Mouse (Mus musculus): ENCODE measurements at regions not wholly inside any gene's neighbourhood (a gene's known extent, or its start where the extent isn't known, plus 50 kb on each side); places are given as distances from the start of the nearest gene placed in this dataset.
"Not testable (repeated sequence)": the region's sequence is repeated elsewhere in the genome, so short reads cannot be mapped to it uniquely, and the experiment has no call there.

DNA sequence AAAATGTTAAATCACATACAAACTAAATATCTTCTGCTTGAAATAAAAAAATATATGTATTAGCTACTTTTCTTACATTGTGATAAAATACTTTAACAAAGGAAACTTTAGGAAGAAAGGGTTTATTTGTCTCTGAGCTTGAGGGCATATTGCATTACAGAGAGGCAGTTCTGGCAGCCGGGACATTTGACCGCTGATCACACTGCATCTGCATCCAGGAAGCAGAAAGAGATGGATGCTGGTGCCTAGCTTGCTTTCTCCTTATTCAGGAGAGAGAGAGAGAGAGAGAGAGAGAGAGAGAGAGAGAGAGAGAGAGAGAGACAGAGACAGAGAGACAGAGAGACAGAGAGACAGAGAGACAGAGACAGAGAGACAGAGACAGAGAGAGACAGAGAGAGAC, 137.7 kb upstream of the Tacstd2 start:
- DNase-seq = not testable (repeated sequence)

DNA sequence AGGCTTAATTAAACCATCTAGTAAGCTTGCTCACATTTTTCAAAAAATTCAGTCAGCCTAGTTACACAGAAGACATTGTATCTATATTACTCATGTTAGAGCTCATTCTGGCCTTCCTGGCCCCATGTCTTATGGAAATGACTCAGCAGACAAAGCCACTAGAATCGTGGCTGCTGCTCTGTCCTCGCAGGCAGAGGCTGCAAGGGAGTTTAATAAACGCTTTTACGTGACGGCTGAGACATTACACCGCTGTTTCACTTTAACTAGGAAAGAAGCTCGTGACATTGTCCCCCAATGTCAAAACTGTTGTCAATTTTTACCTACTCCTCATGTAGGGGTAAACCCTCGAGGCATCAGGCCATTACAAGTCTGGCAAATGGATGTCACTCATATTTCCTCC, 132.5 kb upstream of the Tacstd2 start:
- not testable (repeated sequence) for DNase-seq

DNA sequence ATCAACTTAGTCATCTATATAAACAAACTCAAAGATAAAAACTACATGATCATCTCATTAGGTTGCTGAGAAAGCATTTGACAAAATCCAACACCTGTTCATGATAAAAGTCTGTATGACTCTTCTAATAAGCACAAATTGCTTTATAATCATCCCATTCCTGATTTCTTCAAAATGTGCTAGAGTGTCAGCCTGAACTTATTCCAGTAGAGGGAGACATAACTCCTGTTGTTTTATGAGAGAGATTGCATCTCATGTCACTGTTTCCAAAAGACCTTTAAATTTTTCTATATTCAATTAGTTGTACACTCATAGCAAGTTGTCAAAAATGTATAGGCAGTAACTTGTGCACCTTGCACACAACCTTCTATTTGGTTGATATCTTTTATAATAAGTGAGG, 96.0 kb upstream of the Tacstd2 start:
- DNase-seq = no peak

DNA sequence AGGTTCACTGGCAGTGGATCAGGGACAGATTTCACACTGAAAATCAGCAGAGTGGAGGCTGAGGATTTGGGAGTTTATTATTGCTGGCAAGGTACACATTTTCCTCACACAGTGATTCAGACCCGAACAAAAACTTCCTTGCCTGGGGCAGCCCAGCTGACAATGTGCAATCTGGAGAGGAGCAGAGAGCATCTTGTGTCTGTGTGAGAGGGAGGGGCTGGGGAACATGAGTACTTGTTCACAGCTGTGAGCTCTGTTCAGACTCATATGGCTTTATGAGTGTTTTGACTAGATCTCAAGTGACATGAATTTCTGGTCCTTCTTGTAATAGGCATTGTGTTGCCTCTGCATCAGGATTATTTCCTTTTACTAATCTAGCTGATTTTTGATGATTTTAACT, 74.8 kb upstream of the Tacstd2 start:
- DNase-seq = no peak

DNA sequence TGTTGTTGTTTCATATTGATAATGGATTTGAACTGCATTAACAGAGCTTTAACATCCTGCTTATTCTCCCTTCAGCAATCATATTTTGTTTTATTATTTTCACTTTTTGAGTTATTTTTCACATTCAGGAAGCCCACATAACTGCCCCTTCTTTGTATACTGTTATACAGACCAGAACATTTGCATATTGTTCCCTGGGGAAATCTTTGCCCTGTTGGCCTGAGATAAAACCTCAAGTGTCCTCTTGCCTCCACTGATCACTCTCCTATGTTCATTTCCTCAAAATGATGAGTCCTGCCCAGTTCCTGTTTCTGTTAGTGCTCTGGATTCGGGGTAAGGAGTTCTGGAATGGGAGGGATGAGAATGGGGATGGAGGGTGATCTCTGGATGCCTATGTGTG, 73.9 kb upstream of the Tacstd2 start:
- DNase-seq = not testable (repeated sequence)
